Mouse (Mus musculus) B cell, adult 2 months (primary cell): Measurements from ENCODE around the gene Olfr1312.
"Not testable (repeated sequence)": the region's sequence is repeated elsewhere in the genome, so short reads cannot be mapped to it uniquely, and the experiment has no call there.

ENCODE experiments used
- DNase-seq, 2 experiments: peaks; one replicate each; pipeline ENCODE4 v3.0.0; 2022

Gene Olfr1312

DNA sequence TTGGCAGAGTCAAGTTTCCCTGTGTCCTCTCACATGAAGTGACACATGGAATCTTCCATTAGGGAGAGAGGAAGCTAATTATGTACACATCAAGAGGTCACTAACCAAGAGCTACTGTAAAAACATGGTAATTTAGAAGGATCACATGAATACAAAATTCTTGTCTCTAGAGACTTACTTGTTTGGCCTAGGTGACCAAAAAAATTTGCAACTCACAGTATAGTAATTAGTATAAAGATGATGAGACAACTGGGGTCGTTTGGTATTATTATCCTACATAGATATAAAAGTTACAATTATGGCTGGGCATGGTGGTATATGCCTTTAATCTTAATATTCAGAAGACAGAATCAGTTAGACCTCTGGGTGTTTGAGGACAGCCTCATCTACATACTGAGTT, at the start of gene Olfr1312:
TSS of gene Olfr1312 (minus strand) at position 101 of the 400 bp plus-strand sequence.
- DNase-seq: no peak

DNA sequence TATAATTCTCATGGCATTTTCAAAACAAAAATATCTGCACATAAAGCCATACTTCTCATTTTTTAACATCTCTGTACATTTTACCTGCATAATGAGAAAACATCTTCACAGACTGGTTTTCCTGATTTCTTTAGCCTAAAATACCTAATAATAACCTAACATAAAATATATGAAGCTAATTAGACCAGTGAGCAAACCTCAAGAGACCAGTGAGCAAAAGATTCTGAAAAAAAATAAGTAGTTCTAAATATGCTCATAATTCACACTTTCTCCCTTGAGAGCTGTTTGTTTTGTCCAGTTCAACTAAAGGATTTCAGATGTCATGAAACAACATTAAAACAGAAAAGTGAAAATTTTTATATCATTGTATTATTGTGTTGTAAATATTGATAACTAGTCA, 46.6 kb upstream of the Olfr1312 start, which contains the start of gene Olfr1314:
TSS of gene Olfr1314 (minus strand) at position 101 of the 400 bp plus-strand sequence.
- DNase-seq: no peak

DNA sequence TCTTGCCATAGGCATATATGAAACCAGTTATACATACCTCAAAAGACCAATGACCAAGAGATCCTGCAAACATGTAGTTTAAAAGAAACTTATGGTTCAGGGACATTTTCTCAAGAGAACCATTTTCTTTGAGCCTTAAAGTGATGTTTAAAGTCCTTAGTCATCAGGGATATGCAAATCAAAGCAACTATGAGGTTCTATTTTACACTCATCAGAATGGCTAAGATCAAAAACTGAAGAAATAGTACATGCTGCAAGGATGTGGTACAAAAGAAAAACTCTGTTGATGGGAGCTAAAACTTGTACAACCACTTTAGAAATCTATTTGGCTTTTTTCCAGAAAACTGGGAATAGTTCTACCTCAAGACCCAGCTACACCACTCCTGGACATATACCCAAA, 27.7 kb upstream of the Olfr1312 start, which contains the start of gene Olfr1313:
TSS of gene Olfr1313 (minus strand) at position 101 of the 400 bp plus-strand sequence.
- no peak for DNase-seq

DNA sequence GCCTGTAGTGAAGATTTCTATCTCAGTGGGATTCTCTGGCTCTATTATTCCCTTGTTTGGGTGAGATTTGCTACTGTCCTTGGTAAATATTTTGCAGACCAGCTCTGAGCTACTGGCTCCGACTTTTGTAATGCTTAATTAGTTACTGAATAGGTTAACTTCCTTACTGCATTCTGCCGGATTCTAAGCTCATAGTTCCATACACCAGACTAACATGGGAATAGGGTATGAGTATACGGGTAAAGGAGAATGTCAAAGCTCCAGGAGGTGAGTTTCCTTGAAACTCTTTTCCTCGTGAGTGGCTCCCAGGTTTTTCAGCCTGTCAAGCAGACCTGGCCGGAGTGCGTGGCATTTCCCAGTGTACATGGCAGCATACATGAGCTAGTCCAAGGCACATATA, 23.1 kb downstream of the Olfr1312 start:
- not testable (repeated sequence) for DNase-seq

DNA sequence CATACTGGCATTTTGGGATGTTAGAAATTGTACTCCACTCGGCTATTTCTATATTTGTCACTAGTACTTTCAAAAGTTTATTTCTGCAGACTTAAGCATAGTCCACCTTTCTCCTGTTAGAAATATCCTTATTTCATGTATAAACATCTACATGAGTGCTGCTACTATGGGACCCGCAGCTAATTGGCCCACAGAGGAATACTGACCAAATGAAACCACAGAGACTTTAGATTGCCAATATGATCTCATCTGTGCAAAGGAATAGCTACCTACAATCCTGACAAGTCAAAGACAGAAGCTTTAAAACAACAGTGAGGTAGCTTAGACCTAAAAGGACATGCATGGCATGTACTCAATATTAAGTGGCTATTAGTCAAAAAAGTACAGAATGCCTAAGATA, 25.7 kb downstream of the Olfr1312 start, which contains the start of gene Olfr1311:
TSS of gene Olfr1311 (minus strand) at position 101 of the 400 bp plus-strand sequence.
- no peak for DNase-seq

DNA sequence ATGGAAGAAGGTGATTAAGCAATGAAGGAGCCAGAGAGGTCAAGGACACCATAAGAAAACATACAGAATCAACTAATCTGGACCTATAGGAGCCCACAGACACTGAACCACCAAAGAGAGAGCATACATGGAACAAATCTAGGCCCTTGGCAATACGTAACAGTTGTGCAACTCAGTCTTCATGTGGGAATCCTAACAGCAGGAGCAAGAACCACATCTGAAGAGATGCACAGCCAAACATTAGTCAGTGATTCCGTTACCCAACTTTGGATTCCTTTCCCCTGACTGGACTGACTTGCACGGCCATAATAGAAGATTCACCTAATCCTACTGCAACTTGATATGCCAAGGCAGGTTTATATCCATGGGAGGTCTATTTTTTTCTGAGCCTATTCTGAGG, 35.1 kb downstream of the Olfr1312 start:
- no peak for DNase-seq

DNA sequence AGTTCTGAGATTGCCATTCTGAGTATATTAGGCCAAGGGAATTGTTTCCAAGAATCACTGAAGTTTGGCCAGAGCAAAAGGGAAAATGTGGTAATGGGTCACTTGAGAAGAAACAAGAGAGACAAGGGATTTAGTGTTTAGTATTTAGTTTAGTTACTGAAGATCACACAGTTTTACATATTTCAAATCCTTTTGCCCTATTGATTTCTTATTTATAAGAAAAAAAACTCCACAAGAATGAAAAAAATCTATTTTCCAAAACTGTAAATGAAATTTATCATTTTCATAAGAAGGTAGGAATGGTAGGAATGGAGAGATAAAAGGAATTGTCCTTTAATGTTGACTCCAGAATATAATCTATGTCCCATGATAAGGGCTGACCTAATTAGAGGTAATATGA, 37.4 kb downstream of the Olfr1312 start, which contains the start of gene Olfr1310:
TSS of gene Olfr1310 (minus strand) at position 101 of the 400 bp plus-strand sequence.
- DNase-seq: no peak

DNA sequence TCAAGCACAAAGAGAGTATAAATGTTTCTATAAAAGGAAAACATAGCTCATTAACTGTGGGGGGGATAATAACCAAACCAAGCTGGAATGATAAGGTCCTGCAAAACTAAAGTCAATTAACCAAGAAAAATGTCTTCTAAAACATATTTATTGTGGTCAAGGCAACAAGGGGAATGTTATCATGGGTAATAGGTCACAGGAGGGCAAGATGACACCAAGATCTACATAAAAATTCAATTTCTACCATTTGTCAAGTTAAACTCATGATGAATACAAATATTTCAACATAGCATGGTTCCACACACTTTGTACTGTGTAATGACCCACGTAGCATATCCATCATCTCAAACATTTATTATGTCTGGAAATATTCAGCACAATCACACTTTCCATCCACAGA, 59.9 kb downstream of the Olfr1312 start, which contains the start of gene Olfr1309:
TSS of gene Olfr1309 (minus strand) at position 101 of the 400 bp plus-strand sequence.
- DNase-seq: no peak
